In genomic region chr3:107631523-107631958, GRCm38 (mm10) we compare ENCODE assay signal across 7 mouse cellular contexts. TPM values are rescaled to one million over a fixed set of nuclear protein-coding genes. Genes with fewer than 3 reads are reported as not detected.
DNase-seq lines count a peak whose midpoint lies in the region; ATAC-seq lines count a peak whose summit lies in the region.

TSS of gene Strip1 (minus strand) at chr3:107631694.

- peak within 1 kb of the TSS; percentile 94 for H3K9ac ChIP-seq in embryonic facial prominence, embryonic 12.5 days
- peak within 1 kb of the TSS; percentile 97 for H3K9ac ChIP-seq in limb, embryonic 11.5 days (ENCODE audit: low read length)
- H3K9ac ChIP-seq in midbrain, embryonic 14.5 days (replicated peaks; ENCODE audit: low read length) = peak within 1 kb of the TSS; percentile 98

- H3K27ac ChIP-seq in embryonic facial prominence, embryonic 12.5 days = peak within 1 kb of the TSS; percentile 93
- peak within 1 kb of the TSS; percentile 76 for H3K27ac ChIP-seq in limb, embryonic 11.5 days (replicated peaks; ENCODE audit: low read depth, low read length)
- peak within 1 kb of the TSS; percentile 98 for H3K27ac ChIP-seq in midbrain, embryonic 14.5 days (replicated peaks; ENCODE audit: low read depth, low read length)

- ATAC-seq in embryonic facial prominence, embryonic 12.5 days (ENCODE audit: insufficient number of reproducible peaks, insufficient read depth, low FRiP score, low TSS enrichment) = peak; percentile 93
- peak; percentile 91 for ATAC-seq in limb, embryonic 11.5 days (ENCODE audit: insufficient number of reproducible peaks, low FRiP score, low TSS enrichment, low read depth)
- peak; percentile 96 for ATAC-seq in midbrain, embryonic 14.5 days (ENCODE audit: low FRiP score, low TSS enrichment)

- peaks cover 22% of the 10 kb centered on the region for H3K36me3 ChIP-seq in embryonic facial prominence, embryonic 12.5 days
- 0 out of 2 replicates have a peak, but pooled peaks cover 4% of the 10 kb centered on the region for H3K36me3 ChIP-seq in limb, embryonic 11.5 days (ENCODE audit: control insufficient read depth, insufficient read depth, low read length)
- peaks cover 29% of the 10 kb centered on the region for H3K36me3 ChIP-seq in midbrain, embryonic 14.5 days (ENCODE audit: control insufficient read depth, insufficient read depth, low read length)

- no peaks in the 10 kb centered on the region for H3K27me3 ChIP-seq in embryonic facial prominence, embryonic 12.5 days
- no peaks in the 10 kb centered on the region for H3K27me3 ChIP-seq in limb, embryonic 11.5 days (ENCODE audit: control insufficient read depth, insufficient read depth, low read length)
- no peaks in the 10 kb centered on the region for H3K27me3 ChIP-seq in midbrain, embryonic 14.5 days (ENCODE audit: control insufficient read depth, insufficient read depth, low read length)

- peak within 1 kb of the TSS; percentile 81 for H3K4me3 ChIP-seq in embryonic facial prominence, embryonic 12.5 days
- peak within 1 kb of the TSS; percentile 98 for H3K4me3 ChIP-seq in limb, embryonic 11.5 days (ENCODE audit: low read depth, low read length)
- H3K4me3 ChIP-seq in midbrain, embryonic 14.5 days (replicated peaks; ENCODE audit: low read depth, low read length) = peak within 1 kb of the TSS; percentile 99

- peak within 1 kb of the TSS; percentile 68 for H3K4me2 ChIP-seq in embryonic facial prominence, embryonic 12.5 days (replicated peaks)
- peak within 1 kb of the TSS; percentile 72 for H3K4me2 ChIP-seq in limb, embryonic 11.5 days (ENCODE audit: low read depth, severe bottlenecking)
- H3K4me2 ChIP-seq in midbrain, embryonic 14.5 days (ENCODE audit: low read length) = peak within 1 kb of the TSS; percentile 74

- WGBS in embryonic facial prominence, embryonic 12.5 days = under 1% methylated on average over 35 of the region's 35 CpGs
- under 1% methylated on average over 27 of the region's 35 CpGs for WGBS in limb, embryonic 11.5 days
- under 1% methylated on average over 34 of the region's 35 CpGs for WGBS in midbrain, embryonic 14.5 days

- H3K4me1 ChIP-seq in embryonic facial prominence, embryonic 12.5 days = peaks cover 10% of the 10 kb centered on the region; the same call in 1 of the 2 replicates
- H3K4me1 ChIP-seq in limb, embryonic 11.5 days (ENCODE audit: control insufficient read depth, insufficient read depth, low read length) = no peaks in the 10 kb centered on the region; the same call in 1 of the 2 replicates
- peaks cover 20% of the 10 kb centered on the region for H3K4me1 ChIP-seq in midbrain, embryonic 14.5 days (ENCODE audit: control insufficient read depth, insufficient read depth, low read length)

- DNase-seq in adrenal gland, postnatal 25 days = peak; percentile 89
- DNase-seq in heart, adult 11 months = peak; percentile 100
- peak; percentile 92 for DNase-seq in kidney, adult 18-20 months
- peak; percentile 95 for DNase-seq in limb, embryonic 11.5 days (ENCODE audit: low spot score)
- peak; percentile 98 for DNase-seq in midbrain, embryonic 14.5 days
- peak; percentile 78 to 86 for DNase-seq in spleen, adult 18-20 months

- no peaks in the 10 kb centered on the region for H3K9me3 ChIP-seq in embryonic facial prominence, embryonic 12.5 days
- H3K9me3 ChIP-seq in limb, embryonic 11.5 days (ENCODE audit: control insufficient read depth, low read length) = no peaks in the 10 kb centered on the region
- H3K9me3 ChIP-seq in midbrain, embryonic 14.5 days (ENCODE audit: control insufficient read depth, low read length) = no peaks in the 10 kb centered on the region

RNA-seq across cellular contexts. Expression of gene Strip1, which starts in this region (rescaled TPM):
- total RNA-seq in adrenal gland, postnatal 25 days (2021) = 33.3 and 38.3 TPM in 2 replicates
- 82.4 and 83.1 TPM in 2 replicates for polyA plus RNA-seq in embryonic facial prominence, embryonic 12.5 days (2016; fragmentation: Nextera tagmentation; extraction: Ambion mirVana)
- polyA plus RNA-seq in limb, embryonic 11.5 days (2014; fragmentation: Nextera tagmentation; extraction: Ambion mirVana) = 76.1 and 78.4 TPM in 2 replicates
- polyA plus RNA-seq in midbrain, embryonic 14.5 days (2014; fragmentation: Nextera tagmentation; extraction: Ambion mirVana) = 154 and 189 TPM in 2 replicates

Comparison
In these comparisons a context has a peak if more than half of its experiments do, and no peak if none do; other contexts are left out.
1. Peak in every context shown above with its lines: DNase-seq, ATAC-seq, H3K4me3 ChIP-seq and H3K27ac ChIP-seq.